Mouse (Mus musculus) bone marrow macrophage, adult 2 months (primary cell): ENCODE measurements at regions not wholly inside any gene's neighbourhood (a gene's known extent, or its start where the extent isn't known, plus 50 kb on each side); places are given as distances from the start of the nearest gene placed in this dataset.

Source experiments
- CTCF ChIP-seq: IDR thresholded peaks from 2 replicates; pipeline ENCODE4 v1.5.1; 2012; ENCODE audit warnings: low read depth, mild to moderate bottlenecking, low read length, moderate library complexity
- POLR2A ChIP-seq: IDR thresholded peaks from 2 replicates; pipeline ENCODE4 v1.6.1; 2012; ENCODE audit warnings: mild to moderate bottlenecking, low read depth, low read length, borderline replicate concordance

DNA sequence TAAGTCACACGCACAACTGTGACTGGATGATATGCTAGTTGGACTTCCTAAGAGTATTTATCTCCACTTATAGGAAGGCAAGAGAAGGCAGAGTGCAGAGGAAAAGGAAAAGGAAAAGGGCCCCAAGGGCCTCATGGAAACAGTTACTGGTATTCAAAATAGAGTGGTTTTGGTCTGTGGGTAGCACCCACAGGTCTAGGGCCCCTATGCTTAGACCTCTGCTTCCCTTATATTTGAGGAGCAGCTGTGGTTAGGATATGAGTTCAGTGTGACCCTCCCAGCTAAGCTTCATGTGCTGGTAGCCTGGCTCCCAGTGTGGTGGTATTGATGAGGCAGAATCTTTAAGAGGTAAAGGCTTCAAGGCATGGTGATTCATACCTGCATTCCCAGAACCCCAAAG lies 163.3 kb upstream of the Gm9833 start:
- TF ChIP-seq POLR2A (no peak), CTCF (no peak)
